Mouse (Mus musculus): ENCODE measurements around the gene Atr.
A peak's percentile ranks its signal among the peaks of the same experiment; 100 is the strongest.

Gene Atr

GRCm38 (mm10) chr9:95857414-95858026, at the start of gene Atr:
Atr (plus strand) TSS chr9:95857597.
- peak; percentile 90 for DNase-seq (ENCODE audit: extremely low spot score)

- DNase-seq (ENCODE audit: extremely low spot score): no peak
These were observed 47.8 kb upstream of the Atr start for GRCm38 (mm10) chr9:95809596-95809995.

GRCm38 (mm10) chr9:95811817-95812216, 45.6 kb upstream of the Atr start:
- DNase-seq (ENCODE audit: extremely low spot score): no peak

GRCm38 (mm10) chr9:95813721-95814531, 43.5 kb upstream of the Atr start:
- peak; percentile 7 for DNase-seq (ENCODE audit: extremely low spot score)

GRCm38 (mm10) chr9:95815015-95815673, 42.3 kb upstream of the Atr start:
- DNase-seq (ENCODE audit: extremely low spot score): no peak

GRCm38 (mm10) chr9:95815706-95816105, 41.7 kb upstream of the Atr start:
- DNase-seq (ENCODE audit: extremely low spot score): no peak

- no peak for DNase-seq (ENCODE audit: extremely low spot score)
These were observed 34.9 kb upstream of the Atr start for GRCm38 (mm10) chr9:95822531-95822930.

GRCm38 (mm10) chr9:95827565-95827964, 29.8 kb upstream of the Atr start:
- no peak for DNase-seq (ENCODE audit: extremely low spot score)

- no peak for DNase-seq (ENCODE audit: extremely low spot score)
These were observed 24.6 kb upstream of the Atr start for GRCm38 (mm10) chr9:95832758-95833157.

- no peak for DNase-seq (ENCODE audit: extremely low spot score)
These were observed 22.6 kb upstream of the Atr start for GRCm38 (mm10) chr9:95834799-95835198.

- DNase-seq (ENCODE audit: extremely low spot score): no peak
These were observed 21.7 kb upstream of the Atr start for GRCm38 (mm10) chr9:95835741-95836140.

GRCm38 (mm10) chr9:95839424-95839823, 18.0 kb upstream of the Atr start:
- DNase-seq (ENCODE audit: extremely low spot score): no peak

- DNase-seq (ENCODE audit: extremely low spot score): peak; percentile 89
These were observed 12.5 kb upstream of the Atr start, which contains the start of gene Pls1 for GRCm38 (mm10) chr9:95844825-95845460. Pls1 (minus strand) TSS chr9:95845311.

- no peak for DNase-seq (ENCODE audit: extremely low spot score)
These were observed 11.7 kb upstream of the Atr start for GRCm38 (mm10) chr9:95845711-95846110.

- no peak for DNase-seq (ENCODE audit: extremely low spot score)
These were observed 5.7 kb upstream of the Atr start for GRCm38 (mm10) chr9:95851671-95852070.

- peak; percentile 72 for DNase-seq (ENCODE audit: extremely low spot score)
These were observed 4.5 kb upstream of the Atr start for GRCm38 (mm10) chr9:95852896-95853295.

- no peak for DNase-seq (ENCODE audit: extremely low spot score)
These were observed 2.5 kb upstream of the Atr start for GRCm38 (mm10) chr9:95854891-95855290.

- no peak for DNase-seq (ENCODE audit: extremely low spot score)
These were observed 1.4 kb upstream of the Atr start for GRCm38 (mm10) chr9:95856004-95856403.

- DNase-seq (ENCODE audit: extremely low spot score): peak; percentile 66
These were observed 702 bp downstream of the Atr start for GRCm38 (mm10) chr9:95858027-95858570.

- DNase-seq (ENCODE audit: extremely low spot score): no peak
These were observed 20.8 kb downstream of the Atr start for GRCm38 (mm10) chr9:95878246-95878645.

GRCm38 (mm10) chr9:95882751-95883150, 25.4 kb downstream of the Atr start:
- no peak for DNase-seq (ENCODE audit: extremely low spot score)

GRCm38 (mm10) chr9:95897392-95897791, 40.0 kb downstream of the Atr start:
- no peak for DNase-seq (ENCODE audit: extremely low spot score)

Data from embryo, embryonic 9.5 days (tissue).